Mouse (Mus musculus): Measurements from ENCODE around the gene Gm36028. TPM values are rescaled to one million over a fixed set of nuclear protein-coding genes. Genes with fewer than 3 reads are reported as not detected.

Gm36028 gene
- total RNA-seq, 2 experiments from 2014 or later: 0.36 to 0.39 TPM

DNA sequence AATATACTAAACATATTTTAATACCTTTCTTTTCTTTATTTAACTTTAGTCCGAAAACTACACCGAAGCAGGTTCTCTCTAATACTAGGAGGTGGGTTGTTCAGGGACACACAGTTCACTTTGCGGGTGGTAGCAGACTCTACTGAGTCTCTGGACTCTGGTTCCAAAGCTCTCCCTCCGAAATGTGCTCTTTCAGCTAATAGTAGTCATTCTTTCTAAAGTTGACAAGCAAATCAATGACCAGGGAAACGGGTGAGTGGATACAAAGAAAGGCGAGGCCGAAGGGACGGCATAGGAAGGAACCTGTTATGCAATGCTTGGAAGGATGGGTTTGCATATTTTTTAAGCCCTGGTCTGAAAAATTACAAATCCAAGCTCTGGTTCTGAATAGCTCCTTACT, 3.5 kb downstream of the Gm36028 start:
- no peak for DNase-seq

DNA sequence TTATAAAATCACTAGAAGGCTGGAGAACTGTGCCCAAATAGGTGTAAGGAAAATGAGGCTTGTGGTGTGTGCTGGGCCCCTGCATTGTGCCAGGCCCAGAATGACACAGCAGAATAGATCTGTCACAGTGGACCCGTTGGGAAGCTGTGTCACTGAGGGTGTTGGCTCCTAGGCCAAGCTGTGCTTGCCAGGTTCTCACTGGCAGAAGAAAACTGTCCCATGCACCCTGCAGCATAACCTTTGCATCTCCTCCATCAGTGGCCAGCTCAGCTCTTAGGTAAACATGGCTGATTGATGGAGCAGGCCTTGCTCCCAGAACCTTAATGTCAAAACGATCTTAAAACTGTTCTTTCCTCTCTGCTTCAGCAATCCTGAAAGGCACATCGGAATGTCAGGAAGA, 4.6 kb downstream of the Gm36028 start:
- peak; percentile 32 for DNase-seq

DNA sequence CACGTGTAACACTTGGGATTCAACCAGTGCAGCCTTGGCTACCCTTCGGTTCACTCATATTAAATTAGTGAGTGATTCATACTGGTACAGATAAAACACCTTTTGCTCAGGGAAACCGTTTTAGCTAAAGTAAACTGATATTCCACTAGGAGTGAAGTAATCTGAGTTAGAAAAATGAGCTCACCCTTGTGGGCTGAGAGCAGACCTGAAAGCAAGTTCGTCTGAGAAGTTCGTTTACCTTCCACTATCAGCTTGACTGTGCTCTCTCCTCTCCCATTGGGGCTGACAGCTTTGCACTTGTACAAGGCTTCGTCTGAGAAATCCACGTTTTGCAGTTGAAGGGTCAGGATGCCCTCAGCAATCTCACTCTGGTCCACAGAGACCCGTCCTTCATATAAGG, 5.4 kb downstream of the Gm36028 start:
- DNase-seq: no peak

DNA sequence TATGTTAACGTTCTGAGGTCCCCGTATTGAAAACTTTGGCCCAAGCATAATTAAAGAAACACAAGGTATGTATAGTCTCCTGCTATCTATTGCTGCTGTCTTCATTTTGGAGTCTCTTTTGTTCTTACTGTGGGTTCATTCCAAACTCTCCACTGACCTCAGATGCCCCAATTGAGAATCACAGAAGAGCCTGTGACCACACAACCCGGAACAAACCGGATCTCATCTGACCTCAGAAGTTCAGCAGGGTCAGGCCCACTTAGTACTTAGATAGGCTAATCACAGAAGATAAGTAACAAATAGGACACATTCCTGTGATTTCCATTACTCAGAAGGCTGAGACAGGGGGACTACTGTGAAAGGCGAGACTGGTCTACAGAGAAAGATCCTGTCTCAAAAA, 6.4 kb downstream of the Gm36028 start:
- DNase-seq: no peak

DNA sequence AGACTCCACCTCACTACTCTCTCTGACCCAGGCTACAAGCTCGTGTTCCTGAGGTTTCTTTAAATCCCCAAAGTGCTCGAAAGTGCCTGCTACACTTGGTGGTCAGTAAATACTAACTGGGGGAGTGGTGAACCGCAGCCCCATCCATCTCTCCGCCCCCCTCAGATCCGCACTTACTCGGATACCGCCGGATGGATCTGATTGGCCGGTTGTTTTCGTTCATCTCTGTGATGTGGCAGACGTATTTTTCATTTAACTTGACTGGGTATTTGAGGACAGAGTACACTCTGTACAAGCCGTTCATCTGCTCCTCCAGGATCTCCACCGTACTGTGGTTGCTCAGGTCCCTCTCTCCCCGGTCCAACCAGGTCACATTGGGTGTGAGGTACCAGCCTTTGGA, 6.9 kb downstream of the Gm36028 start:
- DNase-seq: no peak

DNA sequence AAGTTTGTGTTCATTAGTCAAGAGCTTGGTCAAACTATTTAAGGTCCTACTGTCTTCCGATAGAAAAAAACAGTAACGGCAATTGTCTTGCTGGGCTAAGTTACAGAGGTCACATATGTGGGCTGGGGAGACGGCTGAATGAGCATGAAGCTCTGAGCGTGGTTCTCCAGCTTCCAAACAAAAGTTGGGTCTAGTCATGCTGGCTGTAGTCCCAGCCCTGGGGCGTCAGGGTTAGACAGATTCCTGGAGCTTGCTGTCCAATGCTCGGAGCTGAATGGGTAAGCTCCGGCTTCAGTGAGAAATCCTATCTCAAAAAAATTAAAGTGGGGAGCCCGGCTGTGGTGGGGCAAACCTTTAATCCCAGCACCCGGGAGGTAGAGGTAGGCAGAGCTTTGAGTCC, 7.7 kb downstream of the Gm36028 start:
- peak; percentile 46 for DNase-seq

DNA sequence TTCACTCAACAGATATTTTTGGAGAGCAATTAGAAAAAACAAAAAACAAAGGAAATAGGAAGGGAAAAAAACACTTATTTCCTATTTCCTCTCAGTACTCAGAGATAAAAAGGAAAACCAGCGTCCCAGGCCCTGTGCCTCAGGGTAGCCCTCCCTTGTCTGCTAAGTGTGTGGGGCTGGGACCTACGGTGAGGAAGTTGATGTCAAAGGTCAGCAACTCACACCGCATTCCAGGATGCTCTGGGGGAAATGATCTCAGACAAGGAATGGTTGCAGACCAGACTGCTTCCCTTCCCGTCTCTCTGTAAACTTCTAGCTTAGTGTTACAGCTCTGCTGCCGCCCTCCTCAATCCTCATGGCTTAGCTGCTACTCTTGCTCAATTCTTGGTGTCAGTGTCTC, 9.6 kb downstream of the Gm36028 start:
- peak; percentile 30 for DNase-seq

DNA sequence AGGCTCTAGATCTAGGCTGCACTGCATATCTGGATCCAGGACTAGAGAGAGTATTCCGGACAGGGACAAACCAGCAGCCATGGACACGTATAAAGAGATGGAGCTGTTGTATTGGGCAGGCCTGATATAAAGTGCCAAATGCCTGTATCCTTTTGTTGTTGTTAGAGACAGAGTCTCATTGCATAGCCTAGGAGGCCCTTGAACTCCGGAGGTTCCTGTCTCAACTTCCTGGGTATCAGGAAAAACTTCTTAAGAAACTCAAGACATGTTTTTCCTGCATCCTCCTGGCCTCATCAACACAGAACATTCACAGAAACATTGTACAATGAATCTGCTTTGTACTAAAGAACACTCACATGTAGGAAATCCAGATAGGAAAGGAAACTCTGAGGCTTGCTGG, 13.9 kb downstream of the Gm36028 start:
- no peak for DNase-seq

DNA sequence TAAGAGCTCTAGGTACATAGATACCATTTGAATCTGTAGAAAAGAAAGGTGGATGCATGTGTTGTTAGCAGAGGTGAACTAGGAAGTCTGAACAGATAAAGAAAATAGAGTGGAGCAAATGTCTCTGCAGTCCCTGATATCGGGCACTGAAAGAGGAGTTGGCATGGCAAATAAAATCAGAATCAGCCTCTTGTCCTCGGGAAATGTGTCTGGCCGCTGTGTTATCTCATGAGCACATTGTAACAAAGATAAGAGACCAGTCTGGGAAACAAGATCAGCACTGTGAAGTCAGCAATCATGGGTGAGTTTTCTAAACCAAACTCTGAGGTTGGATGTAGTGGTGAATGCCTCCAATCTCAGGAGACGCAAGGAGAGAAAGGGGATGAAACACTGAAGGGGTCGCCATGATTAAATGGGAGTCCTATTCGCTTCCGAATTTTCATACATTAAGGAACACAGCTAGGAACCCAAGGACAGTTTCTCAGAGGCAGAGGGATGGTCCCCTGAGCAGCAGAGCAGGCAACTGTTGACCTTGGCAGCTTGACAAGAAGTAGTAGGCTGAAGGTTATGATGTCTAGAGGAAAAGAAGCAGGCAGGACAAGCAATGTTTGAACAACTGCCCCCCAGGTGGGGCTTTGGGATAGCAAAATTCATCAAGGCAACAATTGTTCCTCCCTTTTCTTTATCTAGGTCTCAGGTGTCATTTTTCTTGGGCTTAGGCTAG, 15.6 kb downstream of the Gm36028 start:
- DNase-seq: peak; percentile 68

DNA sequence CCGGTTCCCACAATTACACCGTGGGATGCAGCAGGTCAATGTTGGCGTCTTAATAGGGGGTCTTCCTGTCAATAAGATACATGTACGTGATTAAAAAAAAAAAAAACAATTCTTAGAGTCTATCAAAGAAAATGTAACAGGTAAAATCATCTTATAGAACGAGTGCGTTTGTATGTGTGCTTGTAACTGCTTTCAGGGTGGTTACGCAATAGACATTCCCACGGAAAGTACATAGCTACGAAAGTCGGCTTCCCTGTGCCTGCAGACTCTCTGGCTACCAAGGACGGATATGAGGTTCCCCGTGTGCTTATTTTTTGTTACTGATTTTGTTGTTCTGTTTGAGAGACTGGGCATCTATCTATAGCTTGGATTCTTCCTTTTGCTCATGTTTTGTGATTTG, 17.2 kb downstream of the Gm36028 start:
- no peak for DNase-seq

DNA sequence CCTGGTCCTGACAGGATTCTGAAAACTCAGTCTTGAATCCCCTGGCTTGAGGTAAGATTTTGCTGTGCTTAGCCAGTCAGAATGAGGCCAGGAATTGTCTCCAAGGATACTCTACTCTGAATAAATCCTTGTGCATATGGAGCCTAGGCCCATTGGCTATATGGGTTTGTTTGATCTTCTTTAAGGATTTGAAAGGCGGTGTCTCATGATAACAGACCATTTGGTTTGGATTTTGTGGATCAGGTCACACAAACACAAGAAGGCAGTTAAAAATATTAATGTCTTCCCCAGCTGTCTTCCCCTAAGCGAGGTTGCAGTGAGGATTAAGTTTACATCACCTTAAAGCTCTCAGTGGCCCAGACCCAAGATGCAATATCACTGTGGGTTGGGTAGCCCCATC, 18.5 kb downstream of the Gm36028 start:
- DNase-seq: no peak

DNA sequence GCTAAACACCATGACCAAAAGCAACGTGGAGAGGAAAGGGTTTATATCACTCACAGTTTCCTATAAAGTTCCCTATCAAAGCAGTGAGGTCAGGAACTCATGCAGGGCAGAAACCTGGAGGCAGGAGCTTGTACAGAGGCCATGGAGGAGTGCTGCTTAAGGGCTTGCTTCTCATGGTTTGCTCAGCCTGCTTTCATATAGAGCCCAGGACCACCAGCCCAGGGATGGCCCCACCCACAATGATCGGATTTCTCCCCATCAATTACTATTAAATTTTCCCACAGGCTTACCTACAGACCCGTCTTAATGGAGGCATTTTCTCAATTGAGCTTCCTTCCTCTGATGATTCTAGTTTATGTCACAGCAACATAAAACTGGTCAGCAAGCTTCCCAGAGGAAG, 23.4 kb downstream of the Gm36028 start:
- no peak for DNase-seq

DNA sequence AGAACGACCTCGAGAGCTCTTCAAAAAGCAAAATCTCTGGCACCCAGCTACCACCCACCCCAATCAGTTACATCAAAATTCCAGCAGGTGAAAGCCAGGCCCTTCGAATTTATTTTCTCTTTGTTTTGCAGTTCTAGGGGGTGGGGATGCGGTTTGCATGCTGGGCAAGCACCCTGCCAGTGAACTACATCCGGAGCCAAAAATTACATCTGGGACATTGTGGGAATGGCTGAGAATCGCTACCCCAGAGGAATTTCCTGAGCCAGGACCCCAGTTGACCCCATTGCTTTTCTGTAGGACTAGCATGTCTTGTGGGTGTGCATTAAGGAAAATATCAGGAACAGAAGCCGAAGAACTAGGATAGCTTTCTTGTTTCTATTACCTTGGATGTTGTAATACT, 29.9 kb downstream of the Gm36028 start:
- DNase-seq: no peak

DNA sequence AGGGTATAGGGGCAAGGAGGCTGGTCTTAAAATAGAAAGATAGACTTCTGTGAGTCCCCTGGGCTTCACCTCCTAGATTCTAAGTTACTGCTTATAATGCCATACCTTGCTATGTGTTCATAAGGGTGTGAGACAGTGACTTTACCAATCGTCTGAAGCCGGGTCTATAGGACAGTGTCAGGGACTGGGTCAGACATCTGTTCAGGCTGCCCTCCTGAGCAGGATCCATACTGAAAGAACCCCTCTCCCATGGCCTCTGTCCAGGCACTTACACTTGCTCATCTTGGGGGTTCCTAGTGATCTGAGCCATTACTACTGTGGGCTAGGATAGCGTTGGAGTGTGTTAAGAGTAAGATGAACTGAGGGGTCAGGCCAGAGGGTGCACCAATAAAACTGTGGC, 34.7 kb downstream of the Gm36028 start:
- DNase-seq: no peak

DNA sequence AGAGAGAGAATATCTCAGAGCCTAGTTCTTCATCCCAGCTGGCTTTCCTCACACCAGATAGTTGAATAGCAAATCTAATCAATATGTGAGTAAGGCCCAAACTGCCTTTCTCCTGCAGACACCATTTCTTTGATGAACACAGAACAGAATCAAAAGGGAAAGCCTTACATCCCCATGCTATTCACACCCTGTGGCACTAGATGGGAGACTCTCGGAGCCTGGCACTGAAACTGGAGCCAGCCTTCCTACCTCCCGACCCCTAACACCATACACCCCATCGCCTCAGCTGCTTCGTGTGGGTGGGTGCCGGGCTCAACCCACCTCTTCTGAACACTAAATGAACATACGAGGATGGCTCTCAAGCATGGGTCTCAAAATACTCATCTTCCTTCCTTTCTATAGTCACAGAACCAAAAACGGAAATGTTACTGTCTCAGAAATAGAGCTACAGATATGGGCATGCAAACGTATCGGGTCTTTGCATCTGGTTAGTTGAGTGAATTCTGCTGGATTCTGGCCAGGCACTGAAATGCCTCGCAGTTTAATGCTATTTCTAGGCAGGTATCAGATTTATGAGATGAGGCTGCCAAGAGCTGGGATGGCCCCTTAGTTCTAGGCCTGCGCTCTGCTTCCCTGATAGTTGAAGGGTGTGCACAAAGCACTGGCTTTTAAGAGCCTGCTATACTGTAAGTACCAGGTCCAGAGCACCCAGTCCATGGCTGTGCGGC, 36.0 kb downstream of the Gm36028 start:
- no peak for DNase-seq

DNA sequence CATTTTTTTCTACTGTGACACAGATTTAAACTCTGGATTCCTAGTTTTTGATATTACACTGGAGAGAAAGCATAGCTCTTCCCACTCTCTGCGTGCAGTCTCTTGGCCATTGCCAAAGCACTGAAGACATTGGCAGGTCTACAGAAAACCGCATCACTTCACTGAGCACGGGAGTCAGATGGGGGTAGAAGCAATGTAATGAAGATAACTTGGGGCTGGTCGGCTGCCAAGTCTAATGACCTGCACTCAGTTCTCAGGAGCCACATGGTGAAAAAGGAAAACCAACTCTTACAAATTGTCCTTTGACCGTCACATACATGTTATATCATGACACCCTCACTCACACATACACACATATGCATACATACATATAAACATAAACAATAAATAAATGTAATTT, 37.0 kb downstream of the Gm36028 start:
- no peak for DNase-seq

DNA sequence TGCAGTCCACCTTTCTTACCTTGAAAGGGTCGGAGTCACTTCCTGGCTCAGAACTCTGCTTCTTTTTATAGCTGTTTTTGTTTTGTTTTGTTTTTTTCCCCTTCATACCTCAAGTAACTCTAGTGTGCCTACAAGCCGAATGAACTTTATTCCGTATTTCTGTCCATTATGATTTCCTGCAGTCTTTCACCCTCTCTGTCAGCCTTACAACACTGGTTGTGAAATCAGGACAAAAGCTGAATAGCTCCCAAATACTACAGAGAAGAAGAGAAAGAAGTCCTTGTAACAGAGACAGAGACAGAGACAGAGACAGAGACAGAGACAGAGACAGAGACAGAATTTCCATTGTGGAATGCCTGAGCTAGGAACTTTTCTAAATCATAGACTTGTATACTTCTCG, 43.0 kb downstream of the Gm36028 start:
- DNase-seq: no peak

DNA sequence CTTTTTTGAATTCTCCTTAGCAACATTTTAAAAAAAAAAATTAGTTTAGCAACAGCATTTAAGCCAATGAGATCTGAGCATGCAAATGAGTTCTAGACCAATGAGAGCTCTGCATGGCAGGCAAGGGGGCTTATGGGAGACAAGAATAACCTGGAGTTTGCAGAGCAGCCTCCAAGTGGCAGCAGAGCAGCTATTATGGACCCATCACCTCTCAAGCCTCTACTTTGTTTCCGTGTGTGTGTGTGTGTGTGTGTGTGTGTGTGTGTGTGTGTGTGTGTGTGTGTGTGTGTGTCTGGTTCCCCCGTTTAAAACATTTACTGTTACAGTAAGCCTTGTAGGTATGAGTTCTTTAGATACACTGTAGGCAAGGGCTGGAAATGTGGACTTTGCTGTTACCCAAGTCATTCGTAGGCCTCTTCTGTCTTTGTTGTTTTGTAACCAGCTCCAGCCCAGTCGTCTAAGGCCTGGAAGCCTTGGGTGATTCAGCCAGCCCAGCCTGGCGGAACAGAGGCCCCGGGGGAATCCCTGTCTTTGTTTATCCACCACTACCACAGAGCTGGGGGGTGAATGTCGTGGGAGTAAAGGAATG, 46.5 kb downstream of the Gm36028 start:
- peak; percentile 82 for DNase-seq

DNA sequence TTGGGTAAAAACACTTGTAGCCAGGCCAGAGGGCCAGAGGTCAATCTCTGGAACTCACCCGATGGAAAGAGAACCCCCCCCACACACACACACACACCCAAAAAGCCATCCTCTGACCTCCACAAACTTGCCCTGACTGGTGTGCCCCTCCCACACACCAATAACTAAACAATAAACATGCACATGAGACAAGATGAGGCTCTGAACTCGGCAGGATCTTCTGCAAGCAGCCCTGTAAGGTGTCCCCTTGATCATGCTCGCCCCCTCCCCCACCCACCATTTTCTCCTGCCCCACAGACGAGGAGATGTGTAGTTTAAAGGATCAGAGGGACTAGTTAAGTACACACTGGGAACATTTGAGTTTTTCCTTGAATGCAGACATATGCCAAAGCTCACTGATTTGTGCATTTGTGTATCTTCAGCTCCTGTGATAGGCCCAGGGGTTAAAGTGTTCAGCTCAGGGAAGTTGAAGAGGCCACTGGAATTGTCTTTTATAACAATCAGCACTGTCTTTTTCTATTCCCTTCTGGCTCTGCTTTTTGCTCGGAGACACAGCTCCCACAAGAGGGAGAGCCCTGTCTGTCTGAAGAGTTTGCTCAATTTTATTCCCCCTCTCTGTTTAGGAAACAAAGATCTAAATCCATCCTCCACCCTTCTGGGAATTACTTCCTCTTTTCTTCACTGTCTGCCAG, 47.1 kb downstream of the Gm36028 start:
- peak; percentile 29 for DNase-seq

DNA sequence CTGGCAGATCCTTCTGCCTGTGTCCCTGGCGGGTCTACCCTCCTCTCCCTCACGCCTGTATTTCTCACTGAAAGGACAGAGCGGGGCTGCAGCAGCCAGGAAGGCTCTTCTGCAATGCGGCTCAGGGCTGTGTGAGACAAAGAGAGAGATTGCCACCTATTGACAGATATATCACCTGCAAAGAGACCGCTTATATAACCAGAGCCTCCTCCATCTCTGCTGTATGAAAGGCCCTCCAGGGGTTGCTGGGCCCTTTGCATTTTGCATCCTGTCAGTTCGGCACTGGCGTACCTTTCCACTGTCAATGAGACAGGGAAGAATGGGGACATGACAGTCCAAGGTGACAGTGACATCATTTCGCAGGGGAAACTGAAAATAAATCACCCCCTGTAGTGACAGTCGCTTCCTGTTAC, 48.5 kb downstream of the Gm36028 start:
- peak; percentile 58 for DNase-seq

DNA sequence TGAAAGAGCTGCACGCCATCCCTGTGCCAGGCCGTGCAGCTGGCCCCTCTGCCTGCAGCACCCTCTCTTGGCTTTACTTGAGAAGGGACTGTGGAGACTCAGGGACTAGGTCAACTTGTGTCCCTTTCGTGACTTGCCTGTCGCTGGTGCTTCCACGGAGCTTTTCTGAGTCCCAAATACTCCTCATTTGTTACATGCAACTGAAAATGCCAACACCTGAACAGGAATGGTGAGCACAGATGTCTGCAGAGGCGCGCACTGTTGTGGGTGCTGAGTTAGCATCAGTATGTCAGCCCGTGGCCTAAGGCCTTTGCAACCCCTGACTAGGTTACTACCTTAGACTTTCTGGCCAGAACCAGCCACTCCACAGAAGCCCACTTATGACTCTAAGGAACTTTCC, 49.1 kb downstream of the Gm36028 start:
- no peak for DNase-seq

DNA sequence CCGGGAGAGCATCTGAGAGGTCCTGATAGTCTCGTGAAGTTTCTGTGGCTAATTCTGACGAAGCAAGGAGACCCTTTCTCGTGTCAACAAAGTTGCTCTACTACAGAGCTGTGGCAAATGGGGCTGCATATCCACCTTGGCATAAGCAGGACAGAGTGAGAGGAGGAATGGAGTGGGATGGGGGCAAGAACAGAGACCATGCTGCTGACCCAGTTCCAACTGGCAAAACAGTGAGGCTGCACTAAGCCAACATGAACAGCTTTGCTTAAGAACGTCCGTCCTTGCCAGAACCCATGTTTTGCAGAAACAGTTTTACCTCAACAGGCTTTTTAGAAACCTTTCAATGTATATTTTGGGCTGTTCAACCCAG, 51.3 kb downstream of the Gm36028 start:
- no peak for DNase-seq
